Mouse (Mus musculus): Measurements from ENCODE around the gene Mpc2. TPM values are rescaled to one million over a fixed set of nuclear protein-coding genes. Genes with fewer than 3 reads are reported as not detected.

Mpc2 gene
- polyA plus RNA-seq, 1 experiment from 2014 or later: 292 TPM

DNA sequence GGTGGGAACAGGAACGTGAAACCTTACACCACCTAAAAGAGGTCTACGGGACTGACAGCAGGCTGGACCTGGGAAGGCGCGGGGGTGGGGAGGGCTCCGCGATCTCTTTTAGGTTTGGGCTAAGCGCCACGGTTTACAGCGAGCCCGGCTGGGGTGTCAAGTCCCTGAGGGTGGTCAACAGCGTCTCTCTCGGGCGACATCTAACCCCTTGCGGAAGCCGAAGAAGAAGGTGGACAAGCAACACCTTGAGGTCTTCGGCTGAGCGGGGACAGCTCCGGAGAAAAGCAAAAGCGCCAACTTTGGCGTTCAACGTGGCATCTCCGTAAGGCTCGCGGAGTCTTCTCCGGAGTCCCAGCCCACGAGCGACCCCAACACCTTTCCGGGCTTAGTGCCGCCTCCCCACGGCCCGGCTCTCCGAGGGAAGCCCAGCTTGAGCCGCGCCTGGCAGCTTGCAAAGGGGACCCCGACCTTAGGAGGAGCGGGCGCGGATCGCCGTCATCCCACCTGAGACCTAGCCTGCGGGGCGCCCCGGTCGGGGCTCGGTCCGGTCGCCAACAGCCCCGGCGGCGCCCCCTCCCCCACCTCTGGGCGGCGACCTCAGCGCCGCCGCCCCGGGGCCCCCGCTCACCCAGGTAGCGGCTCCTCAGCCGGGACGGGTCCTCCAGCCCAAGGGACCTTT, 795 bp upstream of the Mpc2 start:
- no peaks in the 10 kb centered on the region for H3K36me3 ChIP-seq (ENCODE audit: control insufficient read depth, insufficient read depth)
- peak overlapping the region; percentile 100 for H3K4me3 ChIP-seq (ENCODE audit: low read depth, low read length)
- H3K4me2 ChIP-seq (ENCODE audit: low read depth, low read length): peak overlapping the region; percentile 69
- H3K9ac ChIP-seq (ENCODE audit: low read depth, low read length): peak overlapping the region; percentile 99
- WGBS (ENCODE audit: insufficient replicate concordance): under 1% methylated on average over 60 of the region's 60 CpGs
- H3K27ac ChIP-seq (ENCODE audit: low read length): peak overlapping the region; percentile 97
- H3K27me3 ChIP-seq (ENCODE audit: control insufficient read depth, insufficient read depth, low read depth, low read length): no peaks in the 10 kb centered on the region
- ATAC-seq (ENCODE audit: low read depth): peak; percentile 1; the same call in 1 of the 2 replicates
- no peaks in the 10 kb centered on the region for H3K9me3 ChIP-seq (replicated peaks; ENCODE audit: control insufficient read depth, low read length)
- H3K4me1 ChIP-seq (ENCODE audit: control insufficient read depth, low read depth, low read length): peaks cover 9% of the 10 kb centered on the region

DNA sequence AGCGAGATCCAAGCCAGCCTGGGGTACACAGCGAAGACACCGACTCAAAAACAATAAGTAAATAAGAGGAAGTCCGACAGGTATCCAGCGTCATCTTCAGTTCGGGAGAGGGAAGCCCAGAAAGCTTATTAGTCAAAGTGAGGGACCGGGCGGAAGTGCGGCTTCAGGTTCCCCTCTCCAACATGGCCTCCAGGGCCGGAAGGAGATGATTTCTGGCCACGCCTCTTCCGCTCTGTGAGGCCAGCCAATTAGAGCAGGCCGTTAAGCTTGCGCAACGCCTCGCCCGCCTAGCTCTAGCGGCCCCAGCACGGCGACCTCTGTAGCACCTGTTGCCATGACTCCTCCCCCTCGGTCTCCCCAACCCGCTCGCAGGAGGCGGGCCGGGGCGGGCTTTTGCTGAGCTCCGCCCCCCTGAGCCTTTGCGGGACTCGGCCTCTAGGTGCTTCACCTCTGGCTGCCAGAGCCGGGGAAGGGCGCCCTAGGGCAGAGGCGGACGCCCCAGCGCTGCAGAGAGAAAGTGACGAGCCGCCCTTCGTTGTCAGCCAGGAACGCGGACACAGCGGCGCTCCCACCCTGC, 452 bp downstream of the Mpc2 start:
- H3K9me3 ChIP-seq (replicated peaks; ENCODE audit: control insufficient read depth, low read length): no peaks in the 10 kb centered on the region
- under 1% methylated on average over 41 of the region's 41 CpGs for WGBS (ENCODE audit: insufficient replicate concordance)
- peak; percentile 89 for ATAC-seq (ENCODE audit: low read depth)

DNA sequence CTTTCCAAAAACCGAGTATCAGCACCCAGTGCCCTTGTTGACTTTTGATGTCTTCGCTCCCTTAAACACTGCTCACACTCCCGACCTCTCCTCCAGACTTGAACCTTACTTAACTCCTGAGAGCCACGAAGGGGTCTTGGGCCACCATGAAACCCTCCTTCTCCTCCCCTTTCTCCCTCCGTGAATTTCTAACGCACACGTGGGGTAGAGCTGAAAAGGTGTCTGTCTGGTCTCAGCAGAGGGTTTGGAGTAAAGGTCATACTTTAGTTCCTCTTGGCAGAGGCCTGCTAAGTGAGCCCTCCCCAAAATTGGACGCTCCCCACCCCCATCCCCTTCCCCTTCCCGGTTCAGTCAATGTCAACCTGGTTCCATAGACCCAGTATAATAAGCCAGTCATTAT, 1.2 kb downstream of the Mpc2 start:
- no peaks in the 10 kb centered on the region for H3K9me3 ChIP-seq (replicated peaks; ENCODE audit: control insufficient read depth, low read length)
- H3K9ac ChIP-seq (ENCODE audit: low read depth, low read length): peak overlapping the region; percentile 85
- H3K36me3 ChIP-seq (ENCODE audit: control insufficient read depth, insufficient read depth): no peaks in the 10 kb centered on the region
- H3K4me1 ChIP-seq (ENCODE audit: control insufficient read depth, low read depth, low read length): peaks cover 9% of the 10 kb centered on the region
- no peak for ATAC-seq (ENCODE audit: low read depth)
- 1% methylated on average over 9 of the region's 9 CpGs for WGBS (ENCODE audit: insufficient replicate concordance)
- H3K4me2 ChIP-seq (ENCODE audit: low read depth, low read length): peak overlapping the region; percentile 73
- peak overlapping the region; percentile 100 for H3K4me3 ChIP-seq (ENCODE audit: low read depth, low read length)
- peak overlapping the region; percentile 95 for H3K27ac ChIP-seq (ENCODE audit: low read length)
- H3K27me3 ChIP-seq (ENCODE audit: control insufficient read depth, insufficient read depth, low read depth, low read length): no peaks in the 10 kb centered on the region

More for the DNA sequence above, 452 bp downstream of the Mpc2 start:
- Histone ChIP-seq H3K27me3 (ENCODE audit: control insufficient read depth, insufficient read depth, low read depth, low read length) (no peaks in the 10 kb centered on the region), H3K4me2 (ENCODE audit: low read depth, low read length) (peak overlapping the region; percentile 73), H3K4me1 (ENCODE audit: control insufficient read depth, low read depth, low read length) (peaks cover 9% of the 10 kb centered on the region), H3K9ac (ENCODE audit: low read depth, low read length) (peak overlapping the region; percentile 99), H3K4me3 (ENCODE audit: low read depth, low read length) (peak overlapping the region; percentile 100), H3K36me3 (ENCODE audit: control insufficient read depth, insufficient read depth) (no peaks in the 10 kb centered on the region), H3K27ac (ENCODE audit: low read length) (peak overlapping the region; percentile 97)

DNA sequence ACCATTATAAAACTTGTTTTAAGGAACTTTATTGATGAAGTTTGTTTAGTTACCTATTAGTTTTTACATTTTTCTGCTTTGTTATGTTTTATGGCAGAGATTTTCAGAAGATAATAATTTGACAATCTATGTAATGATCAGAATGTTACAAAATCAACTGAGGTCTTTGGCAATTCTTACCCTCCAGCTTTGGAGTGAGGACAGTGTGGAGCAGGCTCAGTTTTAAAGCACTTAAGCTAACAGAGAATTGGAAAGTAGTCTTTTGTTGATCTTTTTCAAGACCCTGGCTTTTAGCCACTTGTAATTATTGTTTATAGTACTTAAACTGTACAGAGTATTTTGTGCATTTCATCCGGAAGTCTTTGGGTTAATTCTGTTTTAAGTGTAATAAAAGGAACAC, 2.4 kb downstream of the Mpc2 start:
- WGBS (ENCODE audit: insufficient replicate concordance): 58% methylated on average over 1 of the region's 1 CpGs
- H3K4me3 ChIP-seq (ENCODE audit: low read depth, low read length): peak overlapping the region; percentile 50
- no peak overlapping the region for H3K9ac ChIP-seq (ENCODE audit: low read depth, low read length)
- H3K4me1 ChIP-seq (ENCODE audit: control insufficient read depth, low read depth, low read length): peaks cover 4% of the 10 kb centered on the region
- H3K4me2 ChIP-seq (ENCODE audit: low read depth, low read length): peak overlapping the region; percentile 52
- no peaks in the 10 kb centered on the region for H3K9me3 ChIP-seq (replicated peaks; ENCODE audit: control insufficient read depth, low read length)
- H3K27me3 ChIP-seq (ENCODE audit: control insufficient read depth, insufficient read depth, low read depth, low read length): no peaks in the 10 kb centered on the region
- H3K27ac ChIP-seq (ENCODE audit: low read length): no peak overlapping the region
- H3K36me3 ChIP-seq (ENCODE audit: control insufficient read depth, insufficient read depth): no peaks in the 10 kb centered on the region
- ATAC-seq (ENCODE audit: low read depth): no peak

DNA sequence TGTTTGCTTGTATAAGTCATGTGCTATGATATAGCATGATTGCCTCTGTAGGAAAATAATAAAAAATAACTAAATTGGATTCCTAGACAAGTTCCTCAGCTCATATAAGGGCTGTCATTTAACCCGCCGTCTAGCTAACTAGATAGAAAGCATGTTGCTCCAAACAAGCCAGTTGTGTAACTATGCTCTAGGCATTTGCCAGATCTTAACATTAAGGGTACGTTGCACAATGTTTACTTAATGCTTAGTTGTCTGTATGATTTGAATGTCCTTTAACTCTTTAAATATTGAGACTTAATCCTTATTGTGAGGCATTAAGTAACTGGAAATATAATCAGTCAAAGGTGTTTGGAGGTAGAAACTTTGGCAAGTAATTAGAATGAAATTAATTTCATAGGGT, 4.1 kb downstream of the Mpc2 start:
- 58% methylated on average over 3 of the region's 3 CpGs for WGBS (ENCODE audit: insufficient replicate concordance)
- Histone ChIP-seq H3K9me3 (replicated peaks; ENCODE audit: control insufficient read depth, low read length) (no peaks in the 10 kb centered on the region), H3K9ac (ENCODE audit: low read depth, low read length) (no peak overlapping the region), H3K4me1 (ENCODE audit: control insufficient read depth, low read depth, low read length) (peaks cover 6% of the 10 kb centered on the region), H3K27ac (ENCODE audit: low read length) (no peak overlapping the region), H3K36me3 (ENCODE audit: control insufficient read depth, insufficient read depth) (no peaks in the 10 kb centered on the region), H3K4me3 (ENCODE audit: low read depth, low read length) (no peak overlapping the region), H3K4me2 (ENCODE audit: low read depth, low read length) (no peak overlapping the region), H3K27me3 (ENCODE audit: control insufficient read depth, insufficient read depth, low read depth, low read length) (no peaks in the 10 kb centered on the region)
- no peak for ATAC-seq (ENCODE audit: low read depth)

DNA sequence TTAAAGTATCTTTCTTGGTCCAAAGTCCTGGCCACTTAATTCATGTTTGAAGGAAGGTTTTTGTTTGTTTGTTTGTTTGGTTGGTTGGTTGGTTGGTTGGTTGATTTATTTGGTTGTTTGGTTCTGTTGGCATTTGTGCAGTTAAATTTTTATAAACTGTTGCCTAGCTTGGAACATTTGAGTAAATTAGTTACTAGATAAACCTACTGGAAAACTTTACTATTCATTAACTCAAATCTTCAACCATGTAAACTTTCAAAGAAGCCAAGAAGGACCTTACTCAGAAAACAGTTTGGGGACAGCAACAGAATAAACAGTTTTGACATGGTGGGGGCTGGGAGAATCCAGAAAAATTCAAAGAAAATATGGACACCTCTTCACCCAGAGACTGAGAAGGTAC, 8.5 kb downstream of the Mpc2 start:
- Histone ChIP-seq H3K27ac (ENCODE audit: low read length) (no peak overlapping the region), H3K4me2 (ENCODE audit: low read depth, low read length) (no peak overlapping the region), H3K36me3 (ENCODE audit: control insufficient read depth, insufficient read depth) (no peaks in the 10 kb centered on the region), H3K9ac (ENCODE audit: low read depth, low read length) (no peak overlapping the region), H3K4me3 (ENCODE audit: low read depth, low read length) (no peak overlapping the region), H3K9me3 (replicated peaks; ENCODE audit: control insufficient read depth, low read length) (no peaks in the 10 kb centered on the region), H3K4me1 (ENCODE audit: control insufficient read depth, low read depth, low read length) (peaks cover 7% of the 10 kb centered on the region), H3K27me3 (ENCODE audit: control insufficient read depth, insufficient read depth, low read depth, low read length) (no peaks in the 10 kb centered on the region)
- ATAC-seq (ENCODE audit: low read depth): no peak

DNA sequence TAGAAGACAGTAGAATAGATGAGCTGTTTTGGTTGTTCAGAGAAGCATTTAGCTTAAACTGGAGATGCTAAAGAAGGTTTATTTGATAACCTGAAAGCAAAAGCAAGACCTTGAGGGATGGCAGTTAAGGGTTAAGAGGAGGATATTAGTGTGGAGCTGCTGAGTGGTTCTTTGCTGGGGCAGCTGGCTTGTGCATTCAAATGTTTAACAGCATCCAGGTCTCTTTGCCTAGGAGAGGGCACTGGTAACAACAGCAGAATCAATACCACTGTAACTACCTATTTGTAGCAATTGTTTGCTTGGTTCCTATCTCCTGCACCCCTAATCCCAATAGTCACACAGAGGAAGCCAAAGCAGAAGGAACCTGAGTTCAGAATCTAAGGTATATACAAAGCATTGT, 9.3 kb downstream of the Mpc2 start:
- Histone ChIP-seq H3K27ac (ENCODE audit: low read length) (no peak overlapping the region; the same call in 1 of the 2 replicates), H3K4me2 (ENCODE audit: low read depth, low read length) (no peak overlapping the region), H3K4me1 (ENCODE audit: control insufficient read depth, low read depth, low read length) (peaks cover 7% of the 10 kb centered on the region), H3K9ac (ENCODE audit: low read depth, low read length) (no peak overlapping the region), H3K27me3 (ENCODE audit: control insufficient read depth, insufficient read depth, low read depth, low read length) (no peaks in the 10 kb centered on the region), H3K4me3 (ENCODE audit: low read depth, low read length) (no peak overlapping the region), H3K9me3 (replicated peaks; ENCODE audit: control insufficient read depth, low read length) (no peaks in the 10 kb centered on the region), H3K36me3 (ENCODE audit: control insufficient read depth, insufficient read depth) (no peaks in the 10 kb centered on the region)
- ATAC-seq (ENCODE audit: low read depth): peak; percentile 52; the same call in 1 of the 2 replicates

DNA sequence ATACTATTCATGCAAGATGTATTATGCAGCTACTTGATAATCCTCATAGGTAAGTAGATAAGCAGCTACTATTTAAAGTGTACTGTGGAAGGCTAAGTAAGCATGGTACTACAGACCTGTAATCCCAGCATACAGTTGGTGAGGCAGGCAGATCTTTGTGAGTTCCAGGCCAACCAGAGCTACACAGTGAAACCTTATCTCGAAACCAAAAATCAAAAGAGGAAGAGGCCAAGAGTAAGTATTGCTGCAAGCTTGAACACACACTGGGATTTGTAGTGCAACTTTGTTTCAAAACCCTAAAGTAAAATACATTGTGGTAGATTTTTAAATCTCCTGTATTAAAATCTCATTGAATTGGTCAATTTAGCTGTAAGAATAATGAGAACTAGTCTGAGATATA, 11.1 kb downstream of the Mpc2 start:
- no peak overlapping the region for H3K9ac ChIP-seq (ENCODE audit: low read depth, low read length)
- no peak overlapping the region for H3K4me2 ChIP-seq (ENCODE audit: low read depth, low read length)
- no peak overlapping the region for H3K4me3 ChIP-seq (ENCODE audit: low read depth, low read length)
- H3K9me3 ChIP-seq (replicated peaks; ENCODE audit: control insufficient read depth, low read length): no peaks in the 10 kb centered on the region
- no peak for ATAC-seq (ENCODE audit: low read depth)
- H3K4me1 ChIP-seq (ENCODE audit: control insufficient read depth, low read depth, low read length): peaks cover 7% of the 10 kb centered on the region
- H3K27ac ChIP-seq (ENCODE audit: low read length): no peak overlapping the region
- 22% methylated on average over 1 of the region's 1 CpGs for WGBS (ENCODE audit: insufficient replicate concordance)
- H3K27me3 ChIP-seq (ENCODE audit: control insufficient read depth, insufficient read depth, low read depth, low read length): no peaks in the 10 kb centered on the region
- no peaks in the 10 kb centered on the region for H3K36me3 ChIP-seq (ENCODE audit: control insufficient read depth, insufficient read depth)

DNA sequence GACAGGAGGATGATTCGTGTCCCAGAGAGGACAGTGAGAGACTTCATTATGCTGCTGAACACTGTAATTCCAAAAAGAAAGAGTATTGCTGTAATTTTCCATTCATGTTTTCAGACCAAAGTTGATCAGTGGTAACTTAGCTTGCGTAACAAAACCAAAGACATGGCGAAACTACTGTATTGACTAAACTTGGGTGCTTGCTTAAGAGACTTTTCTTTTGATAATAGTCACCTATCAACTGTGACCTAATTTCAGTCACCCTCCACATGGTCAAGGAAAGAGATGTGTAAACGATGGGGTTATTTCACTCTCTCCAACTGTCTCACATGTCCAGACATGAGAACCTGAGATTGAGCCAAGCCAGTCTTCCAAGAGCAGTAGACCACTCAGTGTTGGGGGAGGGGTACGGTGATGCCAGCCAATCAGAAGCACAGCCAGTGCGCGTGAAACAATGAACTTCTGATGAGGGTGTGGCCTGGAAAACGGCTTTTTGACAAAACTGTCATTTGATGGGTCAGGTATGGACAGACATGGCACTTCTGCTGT, 24.3 kb downstream of the Mpc2 start, which contains the start of gene Adcy10:
Gene Adcy10 (plus strand): TSS at position 496 of the 546 bp plus-strand sequence.
- Histone ChIP-seq H3K4me2 (ENCODE audit: low read depth, low read length) (no peak within 1 kb of the TSS), H3K9me3 (replicated peaks; ENCODE audit: control insufficient read depth, low read length) (no peaks in the 10 kb centered on the region), H3K4me1 (ENCODE audit: control insufficient read depth, low read depth, low read length) (no peaks in the 10 kb centered on the region; the same call in none of the 2 replicates), H3K27me3 (ENCODE audit: control insufficient read depth, insufficient read depth, low read depth, low read length) (no peaks in the 10 kb centered on the region), H3K9ac (ENCODE audit: low read depth, low read length) (no peak within 1 kb of the TSS), H3K27ac (ENCODE audit: low read length) (peak within 1 kb of the TSS; percentile 57), H3K36me3 (ENCODE audit: control insufficient read depth, insufficient read depth) (peaks cover 4% of the 10 kb centered on the region), H3K4me3 (ENCODE audit: low read depth, low read length) (no peak within 1 kb of the TSS)
- 68% methylated on average over 8 of the region's 8 CpGs for WGBS (ENCODE audit: insufficient replicate concordance)
- peak; percentile 74 for ATAC-seq (ENCODE audit: low read depth)
